Mouse (Mus musculus): ENCODE measurements around the gene Scube1. TPM values are rescaled to one million over a fixed set of nuclear protein-coding genes. Genes with fewer than 3 reads are reported as not detected.

Gene Scube1
- polyA plus RNA-seq, 2 experiments = 0.09 to 0.10 TPM

DNA sequence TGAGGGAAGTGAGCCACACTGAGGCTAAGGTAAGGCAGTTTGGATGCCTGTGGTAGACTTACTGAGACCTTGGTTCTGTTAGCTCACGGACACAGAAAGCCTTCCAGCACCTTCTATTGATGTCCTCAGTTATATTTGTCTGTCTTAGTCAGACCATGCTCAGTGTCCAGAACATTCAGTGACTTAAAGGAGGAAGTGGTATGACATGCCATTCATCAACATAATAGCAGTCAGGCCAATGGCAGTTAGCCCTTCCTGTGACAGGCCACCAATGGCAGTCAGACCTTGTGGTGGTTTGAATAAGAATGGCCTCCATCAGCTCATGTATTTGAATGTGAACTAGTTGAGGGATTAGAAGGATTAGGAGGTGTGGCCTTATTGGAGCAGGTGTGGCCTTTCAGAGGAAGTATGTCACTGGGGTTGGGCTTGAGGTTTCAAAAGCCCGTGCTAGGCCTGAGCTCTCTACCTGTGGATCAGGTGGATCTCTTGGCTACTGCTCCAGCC, 98.6 kb downstream of the Scube1 start:
- no peak for DNase-seq (ENCODE audit: low read depth in 3 of 3, low spot score in 3 of 3)
- no peaks in the 10 kb centered on the region for H3K27me3 ChIP-seq (ENCODE audit: control insufficient read depth, insufficient read depth, low read length)
- TF ChIP-seq EP300 (IDR thresholded peaks at IDR 0.05; ENCODE audit: low read depth) (no peak), CTCF (IDR thresholded peaks at IDR 0.05; ENCODE audit: low read depth) (no peak)
- no peak overlapping the region for H3K27ac ChIP-seq
- ATAC-seq (ENCODE audit: insufficient read depth) = no peak
- H3K9me3 ChIP-seq (ENCODE audit: control insufficient read depth, low read length) = no peaks in the 10 kb centered on the region
- H3K4me2 ChIP-seq (ENCODE audit: low read depth) = no peak overlapping the region
- 77% methylated on average over 2 of the region's 2 CpGs for WGBS (ENCODE audit: insufficient replicate concordance)
- no peaks in the 10 kb centered on the region for H3K4me1 ChIP-seq (replicated peaks; ENCODE audit: control insufficient read depth in 2 of 2, insufficient read depth in 2 of 2, low read length in 1 of 2)
- H3K36me3 ChIP-seq (replicated peaks; ENCODE audit: control insufficient read depth, insufficient read depth, low read depth) = no peaks in the 10 kb centered on the region
- H3K4me3 ChIP-seq (ENCODE audit: insufficient read depth in 1 of 2, low read depth in 2 of 2, low read length in 2 of 2) = no peak overlapping the region
- no peak overlapping the region for H3K9ac ChIP-seq (replicated peaks)

DNA sequence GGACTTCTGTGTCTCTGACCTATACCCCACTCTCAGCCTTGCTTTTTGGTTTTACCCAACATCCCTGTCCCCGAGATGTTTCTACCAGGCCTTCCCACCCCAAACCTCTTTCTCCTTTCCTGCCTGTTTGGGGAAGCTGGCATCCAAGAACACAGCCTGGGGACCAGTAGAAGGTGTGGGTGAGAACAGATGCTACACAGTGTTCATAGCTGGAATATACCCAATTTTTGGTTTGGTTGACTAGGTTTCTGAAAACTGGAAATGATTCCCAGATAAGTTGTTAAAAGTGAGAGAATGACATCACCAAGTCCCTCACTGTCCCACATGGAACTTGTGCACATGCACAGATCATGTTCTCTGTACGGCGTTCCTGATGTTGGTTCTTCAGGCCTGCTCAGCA, 109.6 kb downstream of the Scube1 start:
- Histone ChIP-seq H3K9me3 (ENCODE audit: control insufficient read depth, low read length) (no peaks in the 10 kb centered on the region), H3K27ac (no peak overlapping the region), H3K9ac (replicated peaks) (no peak overlapping the region), H3K36me3 (replicated peaks; ENCODE audit: control insufficient read depth, insufficient read depth, low read depth) (no peaks in the 10 kb centered on the region), H3K27me3 (ENCODE audit: control insufficient read depth, insufficient read depth, low read length) (no peaks in the 10 kb centered on the region), H3K4me1 (replicated peaks; ENCODE audit: control insufficient read depth in 2 of 2, insufficient read depth in 2 of 2, low read length in 1 of 2) (no peaks in the 10 kb centered on the region), H3K4me2 (ENCODE audit: low read depth) (no peak overlapping the region), H3K4me3 (ENCODE audit: insufficient read depth in 1 of 2, low read depth in 2 of 2, low read length in 2 of 2) (no peak overlapping the region)
- ATAC-seq (ENCODE audit: insufficient read depth) = no peak
- TF ChIP-seq CTCF (IDR thresholded peaks at IDR 0.05; ENCODE audit: low read depth) = no peak
- no peak for TF ChIP-seq EP300 (IDR thresholded peaks at IDR 0.05; ENCODE audit: low read depth)
- 54% methylated on average over 3 of the region's 3 CpGs for WGBS (ENCODE audit: insufficient replicate concordance)
- DNase-seq (ENCODE audit: low read depth in 3 of 3, low spot score in 3 of 3) = no peak

DNA sequence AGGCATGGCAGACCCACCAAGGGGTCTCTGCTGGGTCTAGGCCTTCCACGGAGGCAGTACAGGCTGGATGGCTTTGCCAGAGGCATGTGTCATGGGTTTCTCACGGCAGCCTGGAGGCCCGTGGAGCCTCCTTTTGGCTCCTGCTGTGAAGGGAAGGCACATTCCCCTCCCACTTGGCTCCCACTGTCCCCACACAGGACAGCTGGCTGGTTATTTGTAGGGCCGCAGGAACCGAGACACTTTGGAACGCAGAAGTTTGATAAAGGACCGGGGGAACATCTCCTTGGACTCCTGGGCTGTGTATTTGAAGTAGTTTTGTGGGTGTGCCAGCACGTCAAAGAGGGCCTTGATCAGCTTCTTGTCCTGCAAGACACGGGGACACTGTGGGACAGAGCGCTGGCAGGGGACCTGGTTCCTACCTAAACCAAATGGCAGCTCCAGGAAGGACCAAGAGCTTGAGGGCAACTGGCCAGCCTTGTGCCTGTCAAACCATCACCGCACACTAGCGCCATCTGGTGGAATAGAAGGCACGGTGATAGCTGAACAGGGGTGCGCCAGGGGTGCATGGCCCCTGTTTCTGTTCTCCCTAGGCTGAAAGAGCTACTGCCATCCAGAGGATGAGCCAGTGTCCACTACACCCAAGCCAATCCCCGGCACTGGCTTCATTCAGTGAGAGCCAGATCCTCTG, 117.6 kb downstream of the Scube1 start:
- H3K9me3 ChIP-seq (ENCODE audit: control insufficient read depth, low read length) = no peaks in the 10 kb centered on the region
- ATAC-seq (ENCODE audit: insufficient read depth) = peak; percentile 60
- H3K27me3 ChIP-seq (ENCODE audit: control insufficient read depth, insufficient read depth, low read length) = no peaks in the 10 kb centered on the region
- H3K27ac ChIP-seq = peak overlapping the region; percentile 27; the same call in 1 of the 2 replicates
- peak; percentile 65 to 67 (median 67) for DNase-seq (ENCODE audit: low read depth in 3 of 3, low spot score in 3 of 3)
- H3K9ac ChIP-seq (replicated peaks) = peak overlapping the region; percentile 31
- no peak overlapping the region for H3K4me3 ChIP-seq (ENCODE audit: insufficient read depth in 1 of 2, low read depth in 2 of 2, low read length in 2 of 2)
- no peaks in the 10 kb centered on the region for H3K36me3 ChIP-seq (replicated peaks; ENCODE audit: control insufficient read depth, insufficient read depth, low read depth)
- TF ChIP-seq EP300 (IDR thresholded peaks at IDR 0.05; ENCODE audit: low read depth) (no peak), CTCF (IDR thresholded peaks at IDR 0.05; ENCODE audit: low read depth) (peak; percentile 99)
- 41% methylated on average over 15 of the region's 15 CpGs for WGBS (ENCODE audit: insufficient replicate concordance)
- peak overlapping the region; percentile 53 for H3K4me2 ChIP-seq (ENCODE audit: low read depth)
- peaks cover 14 to 18% of the 10 kb centered on the region in 2 experiments for H3K4me1 ChIP-seq (replicated peaks; ENCODE audit: control insufficient read depth in 2 of 2, insufficient read depth in 2 of 2, low read length in 1 of 2)

DNA sequence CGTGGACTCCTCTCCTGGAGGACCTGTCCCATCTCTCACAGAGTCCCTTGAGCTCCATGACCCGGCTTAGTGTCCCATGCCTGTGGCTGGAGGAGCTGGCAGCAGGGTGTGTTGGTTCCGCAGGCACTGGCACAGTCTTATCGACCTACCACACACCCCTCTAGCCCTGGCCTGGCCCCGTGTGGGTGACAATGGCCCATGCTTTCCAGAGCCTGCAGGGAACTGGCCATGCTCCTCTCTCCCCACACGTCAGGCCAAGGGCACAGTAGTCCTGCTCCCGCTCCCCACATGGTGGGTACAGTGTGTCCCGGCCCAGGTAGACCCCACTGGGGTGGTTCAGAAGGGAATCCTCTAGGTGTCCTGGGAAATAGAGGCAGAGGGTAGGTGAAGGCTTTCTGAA, 118.1 kb downstream of the Scube1 start:
- Histone ChIP-seq H3K9me3 (ENCODE audit: control insufficient read depth, low read length) (no peaks in the 10 kb centered on the region), H3K9ac (replicated peaks) (peak overlapping the region; percentile 31), H3K4me3 (ENCODE audit: insufficient read depth in 1 of 2, low read depth in 2 of 2, low read length in 2 of 2) (no peak overlapping the region), H3K4me1 (replicated peaks; ENCODE audit: control insufficient read depth in 2 of 2, insufficient read depth in 2 of 2, low read length in 1 of 2) (peaks cover 14 to 20% of the 10 kb centered on the region in 2 experiments), H3K4me2 (ENCODE audit: low read depth) (peak overlapping the region; percentile 53), H3K27ac (peak overlapping the region; percentile 27; the same call in 1 of the 2 replicates), H3K36me3 (replicated peaks; ENCODE audit: control insufficient read depth, insufficient read depth, low read depth) (no peaks in the 10 kb centered on the region), H3K27me3 (ENCODE audit: control insufficient read depth, insufficient read depth, low read length) (no peaks in the 10 kb centered on the region)
- DNase-seq (ENCODE audit: low read depth in 3 of 3, low spot score in 3 of 3) (peak; percentile 49 to 57 (median 57)), ATAC-seq (ENCODE audit: insufficient read depth) (peak; percentile 85)
- TF ChIP-seq EP300 (IDR thresholded peaks at IDR 0.05; ENCODE audit: low read depth) (peak; percentile 38; the same call in 1 of the 2 replicates), CTCF (IDR thresholded peaks at IDR 0.05; ENCODE audit: low read depth) (peak; percentile 34; the same call in 1 of the 2 replicates)
- 59% methylated on average over 8 of the region's 8 CpGs for WGBS (ENCODE audit: insufficient replicate concordance)

DNA sequence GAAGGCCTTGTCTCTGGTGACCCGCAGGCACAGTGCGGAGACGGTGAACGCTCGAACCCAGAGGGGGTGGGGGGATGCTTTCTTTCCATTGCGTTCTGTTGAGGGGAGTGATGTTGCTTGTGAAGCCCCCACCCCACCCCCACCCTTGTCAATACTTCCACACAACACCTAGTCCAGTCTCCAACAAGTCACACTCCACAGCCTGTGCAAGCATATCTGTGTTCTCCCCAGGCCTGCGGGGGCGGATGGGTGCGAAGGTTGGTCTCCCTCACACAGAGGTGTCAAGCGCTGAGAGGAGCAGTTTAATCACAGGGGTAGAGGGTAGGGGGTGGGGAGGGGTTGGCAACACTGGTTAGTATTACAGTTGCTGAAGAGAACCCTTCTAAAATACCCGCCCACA, 118.6 kb downstream of the Scube1 start:
- ATAC-seq (ENCODE audit: insufficient read depth) (peak; percentile 16; the same call in 1 of the 2 replicates), DNase-seq (ENCODE audit: low read depth in 3 of 3, low spot score in 3 of 3) (no peak)
- Histone ChIP-seq H3K36me3 (replicated peaks; ENCODE audit: control insufficient read depth, insufficient read depth, low read depth) (no peaks in the 10 kb centered on the region), H3K4me1 (replicated peaks; ENCODE audit: control insufficient read depth in 2 of 2, insufficient read depth in 2 of 2, low read length in 1 of 2) (peaks cover 15 to 23% of the 10 kb centered on the region in 2 experiments), H3K27me3 (ENCODE audit: control insufficient read depth, insufficient read depth, low read length) (no peaks in the 10 kb centered on the region), H3K9me3 (ENCODE audit: control insufficient read depth, low read length) (no peaks in the 10 kb centered on the region), H3K4me3 (ENCODE audit: insufficient read depth in 1 of 2, low read depth in 2 of 2, low read length in 2 of 2) (no peak overlapping the region), H3K27ac (no peak overlapping the region), H3K9ac (replicated peaks) (no peak overlapping the region), H3K4me2 (ENCODE audit: low read depth) (no peak overlapping the region; the same call in 1 of the 2 replicates)
- 81% methylated on average over 11 of the region's 11 CpGs for WGBS (ENCODE audit: insufficient replicate concordance)
- TF ChIP-seq CTCF (IDR thresholded peaks at IDR 0.05; ENCODE audit: low read depth) (no peak), EP300 (IDR thresholded peaks at IDR 0.05; ENCODE audit: low read depth) (no peak)
